Mouse (Mus musculus) G1E (cell line): ENCODE results near the gene Tbc1d8b. TPM values are rescaled to one million over a fixed set of nuclear protein-coding genes. Genes with fewer than 3 reads are reported as not detected.
A peak's percentile ranks its signal among the peaks of the same experiment; 100 is the strongest.

Experiments
- ATAC-seq: 2 replicates; pipeline ENCODE4 v1.8.0; 2016; ENCODE audit warnings: mild to moderate bottlenecking; ENCODE audit not compliant: insufficient number of reproducible peaks, poor library complexity, low FRiP score, severe bottlenecking; ENCODE audit errors: extremely low read depth
- DNase-seq: peaks from one replicate; pipeline ENCODE4 v3.0.0; 2012; ENCODE audit warnings: low spot score
- H3K27me3 ChIP-seq: 2 replicates; pipeline ENCODE4 v1.6.1; 2012; ENCODE audit warnings: mild to moderate bottlenecking, low read length, inconsistent platforms; ENCODE audit not compliant: insufficient read depth
- H3K36me3 ChIP-seq: replicated peaks from 2 replicates; pipeline ENCODE3; 2012; ENCODE audit warnings: mild to moderate bottlenecking, inconsistent platforms
- H3K4me1 ChIP-seq: 2 replicates; pipeline ENCODE4 v1.6.1; 2012; ENCODE audit warnings: low read depth, low read length, inconsistent platforms, mixed read lengths; ENCODE audit not compliant: insufficient read depth
- H3K4me3 ChIP-seq: 2 replicates; pipeline ENCODE4 v1.5.1; 2012; ENCODE audit warnings: low read depth, mild to moderate bottlenecking, inconsistent platforms, low read length, moderate library complexity, mixed read lengths
- H3K9me3 ChIP-seq: replicated peaks from 2 replicates; pipeline ENCODE4 v1.6.1; 2012; ENCODE audit warnings: inconsistent platforms
- CTCF ChIP-seq: IDR thresholded peaks from 2 replicates; pipeline ENCODE4 v1.5.1; 2012; ENCODE audit warnings: low read depth, low read length, inconsistent platforms, mixed read lengths
- GATA1 ChIP-seq: IDR thresholded peaks from 2 replicates; pipeline ENCODE4 v1.6.1; 2012; ENCODE audit warnings: borderline replicate concordance, low read length, inconsistent platforms, mixed read lengths
- GATA2 ChIP-seq: IDR thresholded peaks from 2 replicates; pipeline ENCODE4 v1.6.1; 2012; ENCODE audit warnings: low read depth, low read length, inconsistent platforms, borderline replicate concordance
- POLR2AphosphoS5 ChIP-seq: IDR thresholded peaks from 2 replicates; pipeline ENCODE4 v1.6.1; 2012; ENCODE audit warnings: low read depth, low read length, inconsistent platforms; ENCODE audit not compliant: insufficient replicate concordance
- TAL1 ChIP-seq: conservative IDR thresholded peaks from 2 replicates; pipeline ENCODE4 v1.6.1; 2012; ENCODE audit warnings: low read depth, low read length, inconsistent platforms, mixed read lengths
- polyA plus RNA-seq: library from polyadenylated mRNA; stranded (reverse); fragments of >175 nt; gene quantifications from 2 replicates; pipeline ENCODE4 v1.2.3, GENCODE M21; 2012
- total RNA-seq, 2 experiments: library from RNA; stranded (forward) in 1 of 2; stranded (reverse) in 1 of 2; fragments of 200-1000 nt in 1 of 2; fragments of >200 nt in 1 of 2; fragmentation: Nextera tagmentation in 1 of 2; gene quantifications; 2 replicates each; pipeline ENCODE4 v1.2.3; 2014 to 2017

Tbc1d8b gene
- total and polyA plus RNA-seq, 3 experiments, result 0.29 to 12.5 (median 11.4) TPM

GRCm38 (mm10) chrX:139775084-139775612, 90.4 kb downstream of the Tbc1d8b start:
- no peaks in the 10 kb centered on the region for H3K27me3 ChIP-seq
- no peak for DNase-seq
- H3K4me1 ChIP-seq, result peaks cover 49% of the 10 kb centered on the region
- H3K4me3 ChIP-seq, result peak overlapping the region; percentile 21; the same call in 1 of the 2 replicates
- no peak for TF ChIP-seq CTCF
- TF ChIP-seq TAL1, result no peak
- TF ChIP-seq GATA2, result no peak
- no peak for TF ChIP-seq POLR2AphosphoS5
- no peaks in the 10 kb centered on the region for H3K36me3 ChIP-seq
- H3K9me3 ChIP-seq, result no peaks in the 10 kb centered on the region
- no peak for ATAC-seq

GRCm38 (mm10) chrX:139777357-139777756, 92.6 kb downstream of the Tbc1d8b start:
- no peak for DNase-seq
- Histone ChIP-seq H3K4me3 (no peak overlapping the region), H3K4me1 (peaks cover 72% of the 10 kb centered on the region), H3K9me3 (no peaks in the 10 kb centered on the region), H3K36me3 (no peaks in the 10 kb centered on the region), H3K27me3 (no peaks in the 10 kb centered on the region)
- TF ChIP-seq GATA1 (no peak), POLR2AphosphoS5 (no peak), TAL1 (no peak), CTCF (no peak), GATA2 (no peak)
- ATAC-seq, result no peak

GRCm38 (mm10) chrX:139778886-139779285, 94.1 kb downstream of the Tbc1d8b start:
- DNase-seq, result no peak
- H3K36me3 ChIP-seq, result no peaks in the 10 kb centered on the region
- peaks cover 77% of the 10 kb centered on the region for H3K4me1 ChIP-seq
- no peaks in the 10 kb centered on the region for H3K27me3 ChIP-seq
- no peaks in the 10 kb centered on the region for H3K9me3 ChIP-seq
- no peak for TF ChIP-seq GATA1
- no peak for TF ChIP-seq TAL1
- no peak for TF ChIP-seq GATA2
- TF ChIP-seq CTCF, result no peak
- TF ChIP-seq POLR2AphosphoS5, result no peak
- ATAC-seq, result no peak
- H3K4me3 ChIP-seq, result no peak overlapping the region

- TF ChIP-seq GATA2 (no peak), CTCF (no peak), TAL1 (no peak), GATA1 (no peak), POLR2AphosphoS5 (no peak)
- peaks cover 76% of the 10 kb centered on the region for H3K4me1 ChIP-seq
- H3K27me3 ChIP-seq, result no peaks in the 10 kb centered on the region
- H3K4me3 ChIP-seq, result no peak overlapping the region
- ATAC-seq, result no peak
- no peaks in the 10 kb centered on the region for H3K36me3 ChIP-seq
- no peaks in the 10 kb centered on the region for H3K9me3 ChIP-seq
- no peak for DNase-seq
Measured at GRCm38 (mm10) chrX:139779401-139779800, 94.6 kb downstream of the Tbc1d8b start.

GRCm38 (mm10) chrX:139780988-139781387, 96.2 kb downstream of the Tbc1d8b start:
- ATAC-seq (peak; percentile 84), DNase-seq (peak; percentile 26)
- H3K4me3 ChIP-seq, result no peak overlapping the region
- peaks cover 64% of the 10 kb centered on the region for H3K4me1 ChIP-seq
- TF ChIP-seq CTCF, result no peak
- peak; percentile 51; the same call in 1 of the 2 replicates for TF ChIP-seq TAL1
- no peak for TF ChIP-seq POLR2AphosphoS5
- H3K36me3 ChIP-seq, result no peaks in the 10 kb centered on the region
- no peaks in the 10 kb centered on the region for H3K9me3 ChIP-seq
- no peaks in the 10 kb centered on the region for H3K27me3 ChIP-seq

GRCm38 (mm10) chrX:139781563-139781962, 96.8 kb downstream of the Tbc1d8b start:
- no peaks in the 10 kb centered on the region for H3K27me3 ChIP-seq
- ATAC-seq, result no peak
- DNase-seq, result no peak
- peaks cover 60% of the 10 kb centered on the region for H3K4me1 ChIP-seq
- no peaks in the 10 kb centered on the region for H3K9me3 ChIP-seq
- no peak overlapping the region for H3K4me3 ChIP-seq
- TF ChIP-seq TAL1 (no peak), GATA1 (no peak), GATA2 (no peak), CTCF (no peak), POLR2AphosphoS5 (no peak)
- no peaks in the 10 kb centered on the region for H3K36me3 ChIP-seq
